Mouse (Mus musculus) 3134 (cell line): ENCODE results near the gene Ccnj.

Experiments
- DNase-seq: peaks from one replicate; pipeline ENCODE4 v3.0.0-alpha.2; 2011; ENCODE audit warnings: low spot score; ENCODE audit not compliant: insufficient read length; ENCODE audit errors: extremely low read depth

Gene Ccnj

GRCm38 (mm10) chr19:40830703-40831415 is at the start of gene Ccnj:
TSS of gene Ccnj (plus strand) at chr19:40831279.
- DNase-seq, result peak; percentile 92

- DNase-seq, result no peak
Measured at GRCm38 (mm10) chr19:40788004-40788714, 42.9 kb upstream of the Ccnj start.

DNA sequence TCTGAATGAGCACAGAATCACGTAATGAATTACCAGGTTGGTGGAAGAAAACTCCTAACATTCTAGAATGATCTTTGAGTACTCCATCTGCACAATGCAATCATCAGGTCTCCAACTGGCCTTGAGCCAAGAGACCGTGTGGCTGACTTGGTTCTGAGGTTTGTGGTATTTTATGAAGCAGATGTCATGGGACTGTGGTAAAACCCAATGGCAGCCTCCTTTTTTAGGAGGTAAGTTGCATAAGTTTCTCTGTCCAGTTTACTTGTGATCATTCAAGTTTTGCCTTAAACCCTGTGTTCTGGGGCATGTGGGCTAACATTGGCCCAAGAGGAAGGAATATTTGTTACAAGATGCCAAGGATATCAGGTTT is 42.4 kb upstream of the Ccnj start:
- DNase-seq, result no peak

DNA sequence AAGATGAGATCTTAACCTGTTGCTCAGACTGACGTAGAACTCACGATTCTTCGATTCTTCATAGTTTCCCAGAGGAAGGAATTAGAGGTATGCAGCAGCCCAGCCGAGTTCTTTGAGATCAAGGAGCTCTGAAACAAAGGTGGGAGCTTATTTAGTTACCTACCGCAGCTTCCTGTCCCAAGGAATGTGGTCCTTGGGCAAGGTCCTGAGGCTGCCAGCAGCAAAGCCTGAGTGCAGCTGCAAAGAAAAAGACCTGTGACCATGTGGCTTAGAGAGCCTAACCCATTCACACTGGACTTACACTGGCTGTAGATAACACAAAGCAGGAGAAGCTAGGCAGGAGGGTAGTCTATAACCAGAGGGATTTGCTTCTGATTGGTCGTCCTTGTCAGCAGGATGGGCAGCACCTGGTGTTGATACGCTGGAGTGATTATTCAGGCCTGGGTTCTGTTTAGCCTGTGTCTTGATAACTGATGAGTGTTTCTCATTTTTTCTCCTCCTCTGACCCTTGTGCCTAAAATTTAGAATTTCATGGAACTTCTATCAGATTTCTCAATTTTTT is 25.8 kb upstream of the Ccnj start:
- no peak for DNase-seq

DNA sequence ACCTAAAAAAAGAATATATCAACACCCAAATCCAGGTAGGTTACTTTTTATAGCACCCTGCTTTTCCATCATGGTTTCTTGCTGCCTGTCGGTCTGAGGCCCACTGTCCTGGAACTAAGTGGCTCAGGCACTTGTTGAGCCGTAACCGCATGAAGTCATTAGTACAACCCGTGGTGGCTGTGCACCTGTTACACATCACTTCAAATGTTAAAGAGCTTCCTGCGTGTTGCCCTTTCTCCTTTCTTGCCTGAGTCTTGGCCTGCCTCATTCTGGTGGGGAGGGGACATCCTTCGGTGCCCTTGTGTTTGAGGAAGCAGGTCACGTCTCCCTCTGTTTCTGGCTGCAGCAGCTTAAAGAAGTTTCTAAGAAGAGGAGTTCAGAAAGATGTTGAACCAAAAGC is 21.2 kb upstream of the Ccnj start:
- DNase-seq, result no peak

DNA sequence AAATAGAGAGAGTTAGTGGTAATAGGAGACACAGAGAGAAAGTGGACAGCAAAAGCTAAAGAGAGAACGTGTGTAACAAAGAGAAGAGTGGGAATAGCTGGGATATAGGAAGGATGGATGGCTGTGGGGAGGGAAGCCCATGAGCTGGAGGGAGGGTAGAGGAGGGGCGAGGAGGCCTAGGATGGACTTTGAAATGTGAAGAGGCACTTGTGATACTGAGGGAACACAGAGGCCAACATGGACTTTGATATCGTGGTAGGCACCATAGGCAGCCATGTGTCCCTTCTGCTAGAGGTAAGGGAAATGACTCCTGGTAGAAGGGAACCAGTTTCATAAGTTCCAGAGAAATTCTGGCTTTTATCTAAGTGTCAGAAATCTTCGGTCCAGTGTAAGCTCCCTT is 19.2 kb upstream of the Ccnj start:
- DNase-seq, result no peak

- DNase-seq, result no peak
Measured at GRCm38 (mm10) chr19:40812778-40813177, 18.3 kb upstream of the Ccnj start.

- DNase-seq, result no peak
Measured at GRCm38 (mm10) chr19:40813385-40813784, 17.7 kb upstream of the Ccnj start.

DNA sequence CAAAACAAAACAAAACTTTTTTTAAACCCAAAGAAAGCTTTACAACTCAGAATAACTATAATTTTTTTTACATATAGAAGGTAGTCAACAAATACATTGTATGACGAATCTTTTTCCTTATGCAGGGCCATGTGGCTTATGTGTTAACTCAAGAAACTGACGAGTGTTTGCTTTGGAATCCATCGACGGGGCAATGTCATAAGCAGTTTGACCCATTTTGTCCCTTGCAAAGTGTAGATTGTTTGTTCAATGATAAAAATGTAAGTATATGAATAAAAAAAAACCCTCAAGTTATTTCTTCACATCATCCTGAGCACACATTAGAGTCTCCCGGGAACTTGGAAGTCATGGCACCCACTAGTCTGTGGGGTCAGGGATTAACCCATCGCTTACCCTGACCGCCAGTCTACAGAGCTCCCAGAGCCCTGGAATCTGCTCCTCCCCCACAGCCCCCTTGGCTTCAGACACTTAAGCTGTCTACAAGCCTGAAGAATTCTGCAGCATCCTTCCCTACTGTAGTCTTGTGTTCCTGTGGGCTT is 15.4 kb upstream of the Ccnj start:
- DNase-seq, result no peak

DNA sequence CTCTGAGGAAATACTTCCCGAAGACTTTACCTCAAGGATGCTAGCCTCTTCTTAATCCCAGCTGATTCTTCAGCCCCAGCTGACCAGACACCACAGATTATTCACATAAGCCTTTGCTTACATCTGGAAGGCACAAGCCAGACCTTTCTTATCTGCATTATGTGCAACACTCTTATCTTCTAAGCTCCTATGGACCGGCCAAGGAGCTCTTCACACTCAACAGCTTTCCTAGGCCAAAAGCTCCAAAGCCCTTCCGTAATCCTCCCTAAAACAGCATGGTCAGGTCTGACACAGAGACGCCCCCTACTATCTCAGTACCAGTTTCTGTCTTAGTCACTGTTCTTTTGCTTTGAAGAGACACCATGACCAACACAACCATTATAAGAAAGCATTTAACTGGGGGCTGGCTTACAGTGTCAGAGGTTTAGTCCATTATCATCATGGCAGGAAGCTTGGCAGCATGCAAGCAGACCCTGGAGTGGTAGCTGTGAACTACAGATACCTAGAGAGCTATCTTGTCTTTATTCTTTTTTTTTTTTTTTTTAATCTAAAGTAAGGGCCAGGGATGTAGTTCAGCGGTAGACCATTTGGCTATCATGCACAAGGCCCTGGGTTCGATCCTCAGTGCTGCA is 13.1 kb upstream of the Ccnj start:
- DNase-seq, result no peak

DNA sequence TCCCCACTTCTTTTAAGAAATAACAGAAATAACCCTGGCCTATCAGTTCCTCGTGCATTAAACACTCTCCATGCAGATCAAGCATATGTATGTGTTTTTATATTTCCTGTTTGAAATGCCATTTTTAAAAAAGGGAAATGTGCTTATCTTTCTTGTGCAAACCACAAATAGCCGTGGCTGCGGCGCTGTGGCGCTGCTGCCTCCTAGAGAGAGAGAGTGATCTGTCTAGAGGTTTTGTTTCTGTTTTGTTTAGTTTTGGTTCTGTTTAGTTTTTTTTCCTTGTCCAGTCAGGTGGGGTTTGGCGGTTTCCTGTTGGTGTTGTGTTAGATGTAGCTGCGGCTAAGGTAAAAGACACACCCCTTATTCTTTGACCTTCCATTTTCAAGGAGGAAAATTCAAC is 12.3 kb upstream of the Ccnj start:
- no peak for DNase-seq

DNA sequence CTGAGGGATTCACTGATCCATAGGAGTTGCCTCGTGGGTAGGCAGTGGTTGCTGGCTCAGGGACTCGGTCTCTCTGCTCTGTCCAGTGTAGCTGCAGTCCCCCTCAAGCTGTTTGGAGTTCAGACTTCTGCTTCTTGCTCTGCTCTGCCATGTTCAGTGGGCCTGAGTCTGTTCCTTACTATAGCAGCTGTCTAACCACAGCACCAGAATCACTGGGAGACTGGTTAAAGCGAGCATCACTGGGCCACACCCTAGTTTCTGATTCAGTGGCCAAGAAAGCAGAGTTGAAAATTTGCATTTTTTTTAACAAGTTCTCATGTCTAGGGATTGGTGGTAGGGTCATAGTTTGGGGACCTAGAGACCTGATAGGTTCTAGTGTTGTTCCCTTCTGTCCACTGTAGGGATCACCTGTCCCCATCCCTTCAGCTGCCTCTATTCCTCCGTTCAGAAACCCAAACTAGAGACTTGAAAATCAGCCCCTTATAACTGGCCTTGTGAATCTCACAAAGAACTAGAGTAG is 9.7 kb upstream of the Ccnj start:
- DNase-seq, result no peak

DNA sequence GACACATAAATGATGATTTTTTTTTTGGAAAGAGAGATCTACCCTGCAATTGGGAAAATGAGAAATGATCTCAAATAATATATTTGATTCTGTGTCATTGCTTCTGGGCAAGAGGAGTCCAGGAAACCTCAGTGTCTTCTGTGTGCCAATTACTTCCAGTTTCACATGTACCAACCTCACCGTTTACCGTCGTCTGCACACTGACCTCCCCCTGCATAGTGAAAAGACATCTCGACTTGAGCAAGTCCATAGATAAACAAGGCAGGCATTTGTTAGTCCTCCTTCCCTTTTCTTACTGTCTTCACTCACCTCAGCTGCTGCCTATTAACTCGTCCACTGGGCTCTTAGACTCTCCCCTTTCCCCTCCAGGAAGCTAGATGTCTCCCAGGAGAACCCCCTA is 5.4 kb upstream of the Ccnj start:
- no peak for DNase-seq

- DNase-seq, result no peak
Measured at GRCm38 (mm10) chr19:40826735-40827134, 4.3 kb upstream of the Ccnj start.

DNA sequence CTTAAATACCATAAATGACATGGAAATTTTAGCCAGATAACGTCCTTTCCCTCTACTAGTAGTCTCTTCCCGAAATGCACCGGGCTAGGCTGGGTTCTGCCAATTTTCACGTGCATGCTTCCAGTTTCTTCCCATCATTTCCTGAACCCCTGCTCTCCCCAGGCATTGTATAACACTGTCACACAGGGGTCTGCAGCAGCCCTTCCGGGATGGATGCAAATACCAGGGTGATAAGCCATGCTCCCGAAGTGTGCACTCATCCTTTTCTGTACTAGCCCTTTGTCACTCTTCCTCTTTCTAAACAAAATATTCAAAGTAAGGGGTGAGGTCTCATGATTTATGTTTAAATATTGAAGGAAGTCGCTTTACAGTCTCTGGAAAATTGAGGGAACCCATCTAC is 881 bp upstream of the Ccnj start:
- no peak for DNase-seq

DNA sequence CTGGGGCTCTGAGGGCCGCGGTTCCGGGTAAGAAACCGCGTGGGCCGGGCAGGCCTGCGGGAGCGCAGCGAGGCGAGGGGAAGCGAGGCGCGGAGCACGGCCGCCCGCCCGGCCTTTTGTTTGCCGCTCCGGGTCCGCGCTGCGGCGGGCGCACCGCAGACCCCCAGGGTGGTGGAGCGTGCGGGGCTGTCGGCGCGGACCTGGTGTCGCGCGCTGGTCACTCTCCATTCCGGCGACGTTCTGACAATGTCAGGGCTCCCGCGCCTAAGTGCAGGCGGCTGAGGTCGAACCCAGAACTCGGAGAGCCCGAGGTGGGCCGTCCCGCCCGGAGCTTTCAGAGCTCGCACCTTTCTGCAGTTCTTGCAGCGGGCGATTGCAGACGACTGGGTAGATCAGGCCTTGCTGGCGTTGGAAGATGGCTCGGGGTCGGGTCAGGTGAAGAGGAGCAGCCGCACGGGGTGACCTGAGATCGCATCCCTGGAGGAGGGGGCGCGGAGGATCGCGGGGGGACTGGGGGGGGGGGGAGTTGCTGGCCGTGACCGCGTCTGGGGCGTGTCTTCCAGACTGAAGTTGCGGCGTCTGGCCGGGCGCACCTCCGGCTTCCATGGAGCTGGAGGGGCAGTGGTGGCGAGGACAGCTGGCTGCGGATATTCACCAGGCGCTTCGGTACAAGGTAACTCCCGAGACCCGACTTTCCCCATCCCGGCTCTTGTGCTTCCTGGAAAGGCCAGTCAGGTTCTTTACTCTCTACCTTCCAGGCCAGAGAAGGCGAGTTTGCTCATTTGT is 530 bp downstream of the Ccnj start:
- peak; percentile 76 for DNase-seq

- DNase-seq, result no peak
Measured at GRCm38 (mm10) chr19:40832361-40832760, 1.3 kb downstream of the Ccnj start.

- DNase-seq, result no peak
Measured at GRCm38 (mm10) chr19:40834436-40834835, 3.4 kb downstream of the Ccnj start.

DNA sequence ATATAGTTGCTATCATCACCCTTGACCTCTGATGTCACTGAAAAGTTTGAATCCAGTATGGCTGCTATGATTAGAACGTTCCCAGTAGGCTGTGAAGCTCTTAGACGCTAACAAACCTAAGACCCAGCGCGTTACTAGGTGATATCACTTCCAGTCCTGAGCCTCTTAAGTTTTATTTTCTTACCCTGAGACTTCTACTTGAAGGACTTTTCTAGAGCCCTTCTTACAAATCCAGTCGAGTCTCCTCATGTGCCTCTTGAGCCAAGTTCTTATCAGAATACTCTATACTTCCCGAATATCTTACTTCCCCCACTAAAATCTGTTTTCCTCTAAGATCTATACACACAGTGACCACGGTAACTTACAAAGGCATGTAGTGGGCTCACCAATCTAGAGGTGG is 7.1 kb downstream of the Ccnj start:
- DNase-seq, result no peak

GRCm38 (mm10) chr19:40840303-40840702 is 9.2 kb downstream of the Ccnj start:
- DNase-seq, result no peak
